Mouse (Mus musculus) skeletal muscle tissue, adult 2 months (tissue): ENCODE measurements at regions not wholly inside any gene's neighbourhood (a gene's known extent, or its start where the extent isn't known, plus 50 kb on each side); places are given as distances from the start of the nearest gene placed in this dataset.

ENCODE experiments used
- DNase-seq: peaks from one replicate; pipeline ENCODE4 v3.0.0-alpha.2; 2012; ENCODE audit warnings: low read depth, low spot score

DNA sequence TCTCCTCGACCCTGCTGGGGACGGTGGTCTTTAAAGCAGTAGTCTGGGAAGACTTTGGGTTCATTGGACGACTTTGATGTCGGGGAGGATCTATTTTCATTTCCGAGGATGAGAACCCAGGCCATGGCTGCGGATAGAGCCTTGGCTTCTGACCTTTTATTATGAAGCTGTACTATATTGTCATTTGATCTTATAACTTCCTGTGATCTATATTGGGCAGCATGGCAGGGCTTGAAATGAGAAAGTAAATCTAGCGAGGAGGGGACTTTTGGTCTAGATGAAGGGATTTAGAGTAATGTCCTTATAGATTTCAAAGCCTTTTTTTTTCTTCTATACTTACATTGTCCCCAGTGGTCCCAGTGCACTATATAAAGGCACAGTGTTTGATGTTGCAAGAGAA is 172.8 kb upstream of the Stt3b start:
- DNase-seq, result no peak

DNA sequence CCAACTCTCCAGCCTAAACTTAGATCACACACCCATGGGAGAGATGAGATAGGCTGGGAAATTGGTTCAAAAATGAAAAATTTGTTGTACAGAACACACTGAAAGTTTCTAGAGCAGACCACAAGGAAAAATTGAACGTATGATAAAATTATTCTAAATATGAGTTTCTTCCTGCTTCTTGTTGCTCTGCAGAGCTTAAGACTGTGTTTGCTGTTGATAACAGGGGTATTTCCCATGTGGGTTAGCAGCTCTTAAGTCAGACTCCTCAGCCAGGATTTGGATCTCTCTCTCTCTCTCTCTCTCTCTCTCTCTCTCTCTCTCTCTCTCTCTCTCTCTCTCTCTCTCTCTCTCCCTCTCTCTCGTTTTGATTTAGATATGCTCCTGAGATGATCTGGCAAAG is 173.5 kb upstream of the Stt3b start:
- no peak for DNase-seq

DNA sequence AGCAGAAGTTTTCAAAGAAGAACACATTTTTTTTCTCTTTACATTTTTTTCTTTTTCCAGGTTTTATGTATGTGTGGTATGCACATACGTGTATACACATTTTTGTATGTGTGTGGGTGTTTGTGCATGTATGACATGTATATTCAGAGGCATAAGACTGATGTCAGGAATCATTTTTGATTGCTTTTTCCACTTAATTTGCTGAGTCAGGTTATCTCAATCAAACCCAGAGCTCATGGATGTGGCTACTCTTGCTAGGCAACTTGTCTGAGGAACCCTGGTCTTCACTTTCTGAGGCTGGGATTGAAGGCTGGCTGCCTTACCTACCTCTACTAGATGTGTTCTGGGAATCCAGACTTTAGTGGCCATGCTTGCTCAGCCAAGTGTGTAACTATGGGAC is 174.2 kb upstream of the Stt3b start:
- DNase-seq, result no peak

DNA sequence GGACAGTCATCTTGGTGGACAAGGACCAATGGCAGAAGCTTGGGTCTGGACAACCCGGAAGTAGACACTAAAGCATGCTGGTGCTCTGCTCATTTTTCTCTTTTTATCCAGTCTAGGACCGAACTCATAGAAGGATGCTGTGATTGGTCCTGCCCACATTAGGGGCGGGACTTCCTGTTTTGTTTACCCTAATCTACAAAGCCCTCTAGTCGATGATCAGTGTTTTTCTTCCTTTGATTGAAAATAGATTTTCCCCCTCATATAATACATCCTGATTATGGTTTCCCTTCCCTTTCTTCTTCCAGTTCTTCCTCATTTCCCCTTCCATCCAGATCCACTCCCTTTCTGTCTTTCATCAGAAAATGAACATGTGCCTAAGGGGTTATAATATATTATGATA is 175.0 kb upstream of the Stt3b start:
- DNase-seq, result no peak

DNA sequence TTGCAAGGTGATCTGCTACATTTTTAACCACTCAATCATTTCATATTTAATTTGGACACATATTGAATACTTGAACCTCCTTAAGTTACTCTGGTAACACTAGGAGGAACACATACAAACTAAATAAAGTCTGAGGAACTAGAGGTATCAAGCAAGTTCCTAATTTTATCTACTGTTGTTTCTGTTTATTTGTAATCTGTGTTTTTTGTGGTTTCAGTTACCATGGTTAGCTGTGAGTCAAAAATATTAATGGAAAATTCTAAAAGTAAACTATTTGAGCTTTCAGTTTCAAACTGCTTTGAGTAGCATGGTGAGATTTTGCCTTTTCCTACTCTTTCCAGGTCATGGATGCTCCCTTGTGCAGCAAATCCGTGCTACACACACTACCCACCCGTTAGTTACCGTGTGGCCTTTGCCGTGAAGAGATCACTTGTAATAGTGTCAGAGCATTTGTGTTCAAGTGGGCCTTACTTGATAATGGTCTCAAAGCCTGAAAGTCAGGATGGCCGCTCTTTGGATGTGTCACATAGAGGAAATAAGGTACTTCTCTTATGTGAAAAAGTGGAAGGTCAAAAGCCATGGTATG is 177.0 kb upstream of the Stt3b start:
- DNase-seq, result no peak

DNA sequence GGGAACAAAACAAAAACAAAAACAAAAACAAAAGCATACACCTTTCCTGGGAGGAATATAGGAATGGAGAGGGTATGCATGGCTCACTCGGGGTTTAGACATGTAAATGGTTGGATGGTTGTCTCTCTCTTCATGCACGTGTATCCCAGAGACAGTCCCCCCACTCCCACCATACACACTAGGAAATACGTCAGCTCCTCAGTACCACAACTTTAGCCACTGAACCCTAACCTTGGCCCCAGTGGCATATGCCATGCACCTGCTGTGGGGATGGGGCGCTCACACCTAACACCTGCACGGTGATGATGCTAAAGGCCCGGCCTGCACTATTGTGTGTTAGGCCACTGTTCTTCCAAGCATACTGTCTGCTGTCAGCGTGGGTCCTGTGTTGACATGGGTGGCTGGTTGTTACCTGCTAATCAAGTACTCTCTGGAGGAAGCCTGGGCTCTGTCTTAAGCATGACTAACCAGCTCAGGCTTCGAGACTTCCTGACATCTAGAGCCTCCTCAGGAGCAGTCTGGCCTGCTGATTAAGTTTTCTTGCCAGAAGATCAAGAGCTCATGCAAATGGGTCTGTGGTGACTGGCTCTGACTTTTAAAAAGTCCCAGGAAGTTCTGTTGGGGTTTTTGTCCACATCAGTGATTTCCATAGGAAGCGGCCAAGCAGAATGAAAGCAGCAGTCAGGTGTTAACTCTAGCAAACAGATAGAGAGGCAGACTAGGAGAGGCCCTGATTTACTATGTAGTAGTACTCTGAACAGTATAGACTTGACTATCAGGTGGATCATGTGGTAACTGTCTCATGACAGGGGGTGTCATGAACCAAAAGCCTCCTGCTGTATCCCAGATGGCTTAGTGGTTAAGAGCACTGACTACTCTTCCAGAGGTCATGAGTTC is 178.9 kb upstream of the Stt3b start:
- DNase-seq, result peak; percentile 7

DNA sequence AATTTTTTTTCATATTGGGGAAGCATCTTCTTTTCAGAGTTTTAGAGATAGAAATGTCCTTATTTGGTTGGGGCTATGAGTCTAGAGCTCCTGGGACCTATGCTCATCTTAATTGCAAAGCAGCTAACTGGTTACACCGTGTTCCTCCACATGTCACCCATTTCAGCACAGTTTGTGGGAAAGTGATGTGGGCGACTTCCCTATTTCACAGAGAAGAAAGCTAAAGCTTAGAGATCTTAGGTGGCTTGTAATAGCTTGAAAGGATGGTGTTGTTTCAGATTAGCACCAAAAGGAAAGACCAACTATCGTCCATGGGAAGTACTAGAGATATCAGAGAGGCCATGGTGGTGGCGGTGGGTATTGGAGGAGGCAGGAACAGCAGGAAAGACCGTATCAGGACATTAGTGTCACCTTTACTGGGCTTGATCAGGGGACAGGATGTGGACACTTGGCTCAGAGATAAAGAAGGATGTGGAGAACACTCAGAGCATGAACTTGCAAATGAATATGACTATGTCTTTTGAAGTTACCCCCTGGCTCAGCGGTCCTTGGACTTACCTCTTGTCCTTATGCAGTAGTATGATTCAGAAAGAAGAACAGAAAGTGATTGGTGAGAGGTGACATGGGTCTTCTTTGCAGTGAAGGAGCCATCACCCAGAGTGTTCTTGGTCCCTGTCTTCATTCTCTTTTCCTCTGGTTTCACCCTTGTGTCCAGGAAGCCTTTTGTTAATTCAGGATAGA is 182.4 kb upstream of the Stt3b start:
- no peak for DNase-seq

DNA sequence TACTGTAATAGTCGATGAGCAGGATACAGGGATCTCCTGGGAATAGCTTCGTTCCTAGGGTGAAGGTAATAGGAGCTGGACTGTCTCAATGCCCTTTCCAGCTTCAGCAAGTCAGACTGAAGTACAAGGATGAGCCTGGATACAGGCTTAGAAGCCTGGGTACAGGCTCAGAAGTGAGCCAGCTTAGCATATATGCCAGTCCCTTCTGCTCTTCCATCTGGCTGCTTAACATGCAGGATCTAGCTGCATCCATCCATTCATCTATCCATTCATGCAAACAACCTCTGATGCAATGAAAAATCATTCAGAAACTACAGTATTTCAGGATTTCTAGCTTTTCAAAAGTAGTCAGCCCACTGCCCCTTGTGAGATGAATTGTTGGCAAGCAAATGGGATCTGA is 183.5 kb upstream of the Stt3b start:
- no peak for DNase-seq

DNA sequence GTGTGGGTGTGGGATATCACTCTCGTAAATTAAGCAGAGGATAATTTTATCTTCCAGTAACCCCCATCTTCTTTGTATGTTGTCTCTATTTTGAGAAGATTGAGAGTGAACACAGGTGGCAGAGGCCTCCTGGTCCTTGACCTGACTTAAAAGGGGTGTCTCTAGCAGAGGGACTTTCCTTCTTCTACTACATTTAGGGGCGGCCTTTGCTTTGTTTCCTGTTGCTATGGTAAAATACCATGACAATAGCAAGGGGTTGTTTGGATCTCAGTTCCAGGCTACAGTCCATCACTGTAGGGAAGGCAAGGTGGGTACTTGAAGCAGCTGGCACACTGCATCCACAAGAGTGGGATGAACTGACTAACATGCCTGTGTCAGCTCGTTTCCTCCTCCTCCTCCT is 189.3 kb upstream of the Stt3b start:
- no peak for DNase-seq

DNA sequence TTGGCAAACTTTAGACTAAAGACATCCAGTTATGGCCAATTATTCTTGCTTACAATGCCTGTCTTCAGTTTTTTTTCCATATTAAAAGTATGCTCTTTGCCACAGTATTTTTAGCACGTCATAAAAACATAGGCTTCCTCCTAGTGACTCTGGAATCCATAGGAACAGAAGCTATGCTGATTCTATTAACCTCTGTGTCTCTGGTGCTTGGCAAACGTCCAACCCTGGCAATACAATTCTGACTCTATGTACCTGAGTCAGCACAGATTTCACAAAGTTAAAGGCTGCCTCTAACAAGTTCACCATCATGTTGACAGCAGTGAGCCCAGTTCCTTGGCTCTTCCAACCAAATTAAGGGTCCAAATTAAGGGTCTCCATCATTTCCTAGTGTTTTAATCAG is 194.6 kb upstream of the Stt3b start:
- DNase-seq, result no peak

DNA sequence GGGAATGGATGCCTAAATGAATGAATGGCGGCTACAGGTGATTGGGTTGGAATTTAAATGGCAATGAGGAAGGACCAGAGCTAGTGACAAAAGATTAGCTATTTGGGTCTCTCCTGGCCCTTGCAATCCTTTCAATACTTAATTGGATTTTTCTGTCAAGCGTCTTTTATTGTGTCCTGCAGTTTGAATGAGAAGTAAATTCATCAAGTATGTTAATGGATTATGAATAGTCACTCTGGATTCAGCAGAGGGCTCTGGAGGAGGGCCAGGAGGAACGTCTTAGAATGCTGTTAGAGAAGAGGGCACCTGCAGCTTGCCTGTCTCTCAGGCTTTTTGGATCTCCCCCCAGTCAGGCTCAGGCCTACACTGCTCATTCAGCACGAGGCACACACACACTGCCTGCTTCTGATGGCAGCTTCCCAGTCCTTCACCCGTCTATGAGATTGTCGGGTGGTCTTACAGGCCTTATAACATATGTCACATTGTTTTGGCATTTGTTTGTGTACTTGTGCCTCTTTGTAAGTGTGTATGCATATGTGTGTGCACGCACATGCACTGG is 197.0 kb upstream of the Stt3b start:
- DNase-seq, result no peak

DNA sequence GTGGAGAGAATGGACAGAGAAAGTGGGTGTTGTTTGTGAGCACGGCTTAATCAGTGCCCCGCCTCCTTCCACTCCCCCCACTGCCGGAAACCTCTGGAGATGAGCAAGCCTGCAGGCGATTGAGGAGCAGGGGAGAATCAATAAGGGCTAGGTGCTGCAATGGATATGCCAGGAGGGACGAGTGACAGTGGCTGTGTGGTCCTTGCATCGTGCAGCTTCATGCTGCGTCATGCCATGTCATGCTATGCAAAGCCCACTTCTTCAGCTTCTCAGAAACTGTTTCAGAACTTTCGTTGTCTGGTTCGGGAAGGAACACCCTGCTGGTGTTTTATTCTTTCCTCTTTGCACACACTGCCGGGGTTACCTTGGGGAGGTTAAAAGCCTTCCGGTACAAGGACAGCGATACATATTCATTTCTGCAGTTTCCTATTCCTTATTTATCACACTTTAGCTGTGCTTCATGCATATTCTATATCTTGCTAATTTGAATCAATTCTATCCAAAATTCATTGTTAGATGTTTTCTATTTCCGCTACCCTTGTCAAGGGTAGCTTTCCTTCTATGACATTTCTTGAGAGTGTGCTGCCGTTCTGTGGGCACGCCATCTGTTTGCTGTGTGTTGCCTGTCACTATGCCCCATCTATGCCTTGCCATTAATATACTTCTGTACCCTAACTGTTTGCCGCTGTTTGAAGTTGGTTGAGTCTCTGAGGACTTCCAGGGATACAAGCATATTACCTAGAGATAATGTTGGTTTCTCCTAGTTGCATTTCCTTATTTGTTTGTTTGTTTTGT is 202.8 kb upstream of the Stt3b start:
- DNase-seq, result no peak

DNA sequence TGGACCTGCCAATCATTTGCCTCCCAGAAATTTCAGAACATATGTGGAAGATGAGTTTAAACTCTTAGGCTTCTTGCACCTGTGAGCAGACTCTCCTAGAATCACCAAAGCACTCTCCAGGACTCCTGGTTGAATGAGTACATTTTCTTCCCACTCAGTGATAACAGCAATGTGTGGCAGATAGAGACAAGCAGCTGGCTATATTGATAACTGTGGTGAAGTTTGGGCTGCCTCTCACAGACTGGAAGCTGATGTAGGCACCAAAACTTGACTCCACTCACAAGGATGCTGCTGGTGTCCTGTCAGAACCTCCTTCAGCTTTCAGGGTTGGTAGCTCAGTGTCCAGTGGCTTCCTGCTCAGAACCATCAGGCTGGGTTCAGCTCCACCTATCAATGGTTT is 207.7 kb upstream of the Stt3b start:
- no peak for DNase-seq

DNA sequence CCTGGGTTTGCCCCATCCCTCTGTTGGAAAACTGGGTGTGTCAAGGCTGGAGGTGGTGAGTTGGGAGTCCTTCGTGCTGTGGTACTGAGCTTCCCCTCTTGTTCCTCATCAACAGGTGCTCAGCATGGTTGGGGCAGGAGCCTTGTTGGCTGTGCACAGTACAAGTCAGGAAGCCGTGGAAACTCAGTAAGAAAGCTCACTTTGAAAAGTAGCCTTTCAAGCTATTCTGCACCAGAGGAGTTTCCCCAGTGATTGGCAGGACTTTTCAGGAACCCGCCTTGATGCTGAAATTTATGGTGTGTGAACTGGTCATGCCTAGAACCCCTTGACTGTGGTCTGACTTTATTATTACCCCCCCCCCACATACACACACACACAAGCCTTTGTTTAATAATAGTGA is 213.9 kb upstream of the Stt3b start:
- DNase-seq, result no peak

DNA sequence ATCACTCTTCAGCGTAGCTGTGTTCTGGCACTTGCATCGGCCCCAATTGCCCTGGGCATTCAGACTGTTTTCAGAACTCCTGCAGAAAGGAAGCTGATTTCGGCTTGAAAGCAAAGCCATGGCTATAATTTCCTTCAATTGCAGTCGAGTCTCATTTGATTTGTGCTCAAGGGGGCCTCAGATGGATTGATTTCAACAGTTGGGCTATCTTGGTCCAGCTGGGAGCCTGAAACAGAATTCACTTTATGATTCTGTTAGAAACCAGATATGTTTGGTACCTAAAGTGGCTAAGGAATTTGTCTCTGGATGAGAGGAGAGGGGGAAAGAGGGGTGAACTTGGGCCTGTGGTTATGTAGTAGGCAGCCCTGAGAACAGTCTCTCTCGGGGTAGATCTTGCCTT is 214.4 kb upstream of the Stt3b start:
- no peak for DNase-seq

DNA sequence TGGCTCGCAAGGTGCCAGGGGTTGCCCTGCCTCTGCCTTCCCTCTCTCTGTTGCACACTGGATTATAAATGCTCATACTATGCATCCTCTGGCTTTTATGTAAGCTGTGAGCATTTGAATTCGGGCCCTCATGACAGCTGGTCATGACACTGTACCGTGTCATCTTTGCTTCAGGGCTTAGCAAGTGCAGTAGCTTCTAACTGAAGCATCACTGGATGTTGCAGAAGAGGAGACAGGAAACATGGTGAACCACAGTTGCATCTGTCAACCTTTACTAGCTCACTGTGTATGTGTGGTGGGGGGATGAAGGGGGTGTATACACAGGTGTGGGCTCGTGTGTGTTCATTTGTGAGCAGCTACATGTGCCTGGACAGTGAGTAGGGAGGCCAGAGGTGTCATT is 216.1 kb upstream of the Stt3b start:
- DNase-seq, result no peak

DNA sequence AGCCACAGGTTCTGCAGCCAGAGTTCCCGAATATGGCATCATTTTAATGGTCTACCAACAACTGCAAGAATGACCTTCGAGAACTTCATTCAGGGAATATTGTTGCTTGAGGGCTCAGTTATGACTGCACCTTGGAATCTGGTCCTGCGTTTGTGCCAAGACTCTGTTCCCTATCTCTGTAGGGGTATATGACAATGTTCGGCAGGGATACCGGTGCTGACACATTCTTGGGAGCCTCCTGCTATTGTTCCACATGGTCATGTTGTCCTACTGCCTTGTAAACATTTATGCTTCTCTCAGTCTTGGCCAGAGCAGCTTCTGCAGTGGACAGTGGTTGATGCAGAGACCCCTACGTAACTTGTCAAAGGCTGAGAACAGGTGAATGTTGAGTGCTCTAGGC is 216.8 kb upstream of the Stt3b start:
- no peak for DNase-seq

DNA sequence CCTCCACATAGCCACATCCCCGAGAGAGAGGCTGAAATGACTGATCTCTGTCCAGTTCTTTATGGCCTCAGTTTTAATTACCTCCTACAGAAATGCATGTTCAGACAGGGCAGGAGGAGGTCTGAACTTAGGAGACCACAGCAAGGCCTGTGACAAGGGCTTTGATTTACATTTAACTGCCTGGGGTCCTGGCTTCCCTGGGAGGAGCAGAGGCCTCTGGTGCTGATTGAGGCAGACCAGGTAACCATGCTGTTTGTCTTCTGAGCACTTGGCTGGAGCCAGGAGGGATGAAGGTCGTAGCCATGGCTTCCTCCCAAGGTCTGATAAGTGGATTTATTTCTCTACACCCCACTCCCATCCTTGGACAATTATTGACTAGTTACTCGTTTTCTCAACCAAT is 224.0 kb upstream of the Stt3b start:
- no peak for DNase-seq

DNA sequence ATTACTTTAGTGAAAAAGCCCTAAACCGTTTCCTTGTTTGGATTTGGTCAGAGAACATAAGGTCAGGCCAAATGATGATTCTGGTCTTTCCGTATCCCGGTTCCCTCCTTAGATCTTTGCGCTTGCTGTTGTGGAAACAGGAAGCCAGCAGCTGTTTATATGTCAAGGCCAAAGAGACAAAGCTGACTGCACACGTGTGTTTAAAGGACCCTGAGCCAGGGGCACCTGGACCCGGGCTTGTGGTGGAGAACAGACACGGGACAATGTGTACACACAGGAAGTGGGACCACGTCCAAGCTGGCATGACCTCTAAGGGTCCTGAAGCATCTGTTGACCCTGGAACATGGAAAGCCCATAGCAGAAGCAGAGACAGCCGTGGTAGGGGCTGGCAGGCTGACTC is 233.4 kb upstream of the Stt3b start:
- no peak for DNase-seq

DNA sequence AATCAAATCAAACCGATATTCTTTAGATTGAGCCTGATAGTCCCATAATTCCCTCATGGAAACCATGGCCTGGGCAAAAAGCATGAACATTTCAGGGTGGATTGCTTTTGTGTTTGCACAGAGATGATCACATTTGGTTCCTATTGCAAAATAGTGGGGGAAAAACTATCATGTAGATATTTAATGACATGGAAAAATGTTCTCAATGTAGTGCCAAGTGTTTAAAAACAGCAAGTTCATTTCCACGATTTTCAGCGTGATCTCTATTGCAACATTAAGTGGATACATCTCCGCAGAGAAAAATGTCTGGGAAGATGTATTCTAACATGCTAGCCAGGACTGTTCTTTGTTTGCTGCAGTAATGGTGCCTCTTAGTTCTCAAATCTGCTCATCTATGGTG is 235.0 kb upstream of the Stt3b start:
- no peak for DNase-seq

DNA sequence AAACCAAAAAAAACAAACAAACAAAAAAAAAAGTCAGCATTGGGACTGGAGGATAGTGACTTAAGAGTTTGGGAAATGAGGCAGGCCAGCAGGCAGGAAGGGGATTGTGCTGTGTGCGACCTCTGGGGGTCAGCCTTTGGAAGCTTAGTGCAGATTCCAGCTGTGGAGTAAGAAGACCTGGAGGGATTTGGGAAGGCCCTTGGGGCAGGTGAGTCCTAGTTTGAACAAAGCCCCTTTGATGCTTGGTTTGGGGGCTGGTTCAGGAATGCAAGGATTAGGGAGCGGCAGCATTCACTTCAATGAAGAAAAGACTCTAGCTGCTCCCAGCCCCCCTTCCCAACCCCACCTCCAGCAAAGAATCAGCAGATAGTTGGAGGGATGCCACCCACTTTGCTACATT is 235.6 kb upstream of the Stt3b start:
- DNase-seq, result no peak
